Mouse (Mus musculus): ENCODE measurements around the gene Vmn1r32. TPM values are rescaled to one million over a fixed set of nuclear protein-coding genes. Genes with fewer than 3 reads are reported as not detected.

Vmn1r32 gene
- total and polyA plus RNA-seq, 2 experiments from 2014 or later: not detected

DNA sequence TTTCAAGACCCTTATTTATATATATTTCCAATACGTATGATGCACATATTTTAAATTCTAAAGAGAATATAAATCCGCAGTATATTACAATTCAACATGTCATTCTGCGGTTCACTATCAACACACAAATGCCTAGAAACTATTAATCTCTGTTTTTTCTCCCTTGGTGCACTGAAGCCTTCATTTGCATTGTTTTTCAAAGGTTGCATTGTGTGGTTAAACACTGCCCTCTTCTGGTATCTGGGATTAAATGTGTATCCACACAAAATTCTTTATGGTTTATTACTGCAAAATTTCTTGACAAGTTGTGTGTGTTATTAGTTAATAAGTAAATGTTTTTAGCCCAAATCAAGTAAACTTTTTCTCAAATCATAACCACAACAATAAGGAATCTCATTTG lies 26.7 kb downstream of the Vmn1r32 start:
- 37% methylated on average over 3 of the region's 3 CpGs for WGBS

GRCm38 (mm10) chr6:66528386-66528785 lies 31.5 kb downstream of the Vmn1r32 start:
- Histone ChIP-seq H3K9ac (replicated peaks; ENCODE audit: low read depth, low read length) (no peak overlapping the region), H3K4me1 (ENCODE audit: control insufficient read depth, insufficient read depth) (no peaks in the 10 kb centered on the region), H3K4me3 (ENCODE audit: low read depth, low read length) (no peak overlapping the region), H3K27ac (ENCODE audit: low read depth) (no peak overlapping the region), H3K27me3 (ENCODE audit: control insufficient read depth, insufficient read depth, low read length) (no peaks in the 10 kb centered on the region), H3K9me3 (replicated peaks; ENCODE audit: control insufficient read depth, low read length) (no peaks in the 10 kb centered on the region), H3K36me3 (replicated peaks; ENCODE audit: control insufficient read depth, insufficient read depth, low read length) (no peaks in the 10 kb centered on the region), H3K4me2 (ENCODE audit: low read depth, low read length) (no peak overlapping the region)
- ATAC-seq (ENCODE audit: insufficient read depth, low read depth) (no peak), DNase-seq (ENCODE audit: low spot score) (no peak)
- no peak for TF ChIP-seq CTCF (IDR thresholded peaks at IDR 0.05; ENCODE audit: low read depth)
- no peak for TF ChIP-seq EP300 (IDR thresholded peaks at IDR 0.05; ENCODE audit: low read depth)
- WGBS: 89% methylated on average over 10 of the region's 10 CpGs

More for the DNA sequence above, 26.7 kb downstream of the Vmn1r32 start:
- no peaks in the 10 kb centered on the region for H3K27me3 ChIP-seq (ENCODE audit: control insufficient read depth, insufficient read depth, low read length)
- no peak for ATAC-seq (ENCODE audit: insufficient read depth, low read depth)
- no peak overlapping the region for H3K9ac ChIP-seq (replicated peaks; ENCODE audit: low read depth, low read length)
- no peak overlapping the region for H3K4me2 ChIP-seq (ENCODE audit: low read depth, low read length)
- peak; percentile 58 for DNase-seq (ENCODE audit: low spot score)
- H3K4me3 ChIP-seq (ENCODE audit: low read depth, low read length): no peak overlapping the region
- no peaks in the 10 kb centered on the region for H3K36me3 ChIP-seq (replicated peaks; ENCODE audit: control insufficient read depth, insufficient read depth, low read length)
- H3K4me1 ChIP-seq (ENCODE audit: control insufficient read depth, insufficient read depth): peaks cover 13% of the 10 kb centered on the region
- TF ChIP-seq EP300 (IDR thresholded peaks at IDR 0.05; ENCODE audit: low read depth) (no peak), CTCF (IDR thresholded peaks at IDR 0.05; ENCODE audit: low read depth) (peak; percentile 72)
- no peaks in the 10 kb centered on the region for H3K9me3 ChIP-seq (replicated peaks; ENCODE audit: control insufficient read depth, low read length)
- H3K27ac ChIP-seq (ENCODE audit: low read depth): no peak overlapping the region

DNA sequence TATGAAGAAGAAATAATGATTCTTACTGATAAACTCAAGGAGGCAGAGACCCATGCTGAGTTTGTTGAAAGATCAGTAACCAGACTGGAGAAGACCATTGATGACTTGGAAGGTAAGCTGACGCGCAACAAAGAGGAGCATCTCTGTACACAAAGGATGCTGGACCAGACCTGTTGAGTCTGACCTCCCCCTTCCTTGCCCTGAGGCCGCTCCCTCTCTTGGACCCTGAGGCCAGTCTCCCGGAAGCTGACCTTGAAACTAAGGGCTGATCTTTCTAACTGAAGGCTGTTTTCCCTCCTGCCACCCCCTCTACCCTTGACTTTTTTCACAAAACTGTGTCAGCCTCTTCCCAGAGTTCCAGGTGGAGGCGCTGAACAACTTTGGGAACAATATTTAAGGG lies 43.5 kb downstream of the Vmn1r32 start:
- DNase-seq (ENCODE audit: low spot score) (no peak), ATAC-seq (ENCODE audit: insufficient read depth, low read depth) (no peak)
- no peak overlapping the region for H3K27ac ChIP-seq (ENCODE audit: low read depth)
- no peak overlapping the region for H3K4me2 ChIP-seq (ENCODE audit: low read depth, low read length)
- no peak overlapping the region for H3K9ac ChIP-seq (replicated peaks; ENCODE audit: low read depth, low read length)
- WGBS: 87% methylated on average over 5 of the region's 5 CpGs
- H3K27me3 ChIP-seq (ENCODE audit: control insufficient read depth, insufficient read depth, low read length): no peaks in the 10 kb centered on the region
- no peak overlapping the region for H3K4me3 ChIP-seq (ENCODE audit: low read depth, low read length)
- H3K9me3 ChIP-seq (replicated peaks; ENCODE audit: control insufficient read depth, low read length): no peaks in the 10 kb centered on the region
- H3K36me3 ChIP-seq (replicated peaks; ENCODE audit: control insufficient read depth, insufficient read depth, low read length): no peaks in the 10 kb centered on the region
- no peak for TF ChIP-seq EP300 (IDR thresholded peaks at IDR 0.05; ENCODE audit: low read depth)
- no peak for TF ChIP-seq CTCF (IDR thresholded peaks at IDR 0.05; ENCODE audit: low read depth)
- H3K4me1 ChIP-seq (ENCODE audit: control insufficient read depth, insufficient read depth): no peaks in the 10 kb centered on the region

Other genes with a start within 250 kb of the Vmn1r32 start
- 20.6 and 22.4 TPM in 2 replicates for gene Mad2l1, start 24.7 kb downstream of the Vmn1r32 start, total RNA-seq (2014; rRNA removed; ENCODE audit: low replicate concordance)
- gene Mad2l1, start 24.7 kb downstream of the Vmn1r32 start, polyA plus RNA-seq (2015; fragmentation: Nextera tagmentation; extraction: Ambion mirVana): 32.7 and 32.8 TPM in 2 replicates
- not detected in 2 replicates for gene Vmn1r33, start 58.2 kb upstream of the Vmn1r32 start, total RNA-seq (2014; rRNA removed; ENCODE audit: low replicate concordance)
- gene Vmn1r33, start 58.2 kb upstream of the Vmn1r32 start, polyA plus RNA-seq (2015; fragmentation: Nextera tagmentation; extraction: Ambion mirVana): not detected in 2 replicates
- not detected in 2 replicates for gene Vmn1r34, start 83.8 kb upstream of the Vmn1r32 start, total RNA-seq (2014; rRNA removed; ENCODE audit: low replicate concordance)
- gene Vmn1r34, start 83.8 kb upstream of the Vmn1r32 start, polyA plus RNA-seq (2015; fragmentation: Nextera tagmentation; extraction: Ambion mirVana): not detected in 2 replicates
- gene Vmn1r35, start 125.8 kb upstream of the Vmn1r32 start, total RNA-seq (2014; rRNA removed; ENCODE audit: low replicate concordance): not detected in 2 replicates
- not detected in 2 replicates for gene Vmn1r35, start 125.8 kb upstream of the Vmn1r32 start, polyA plus RNA-seq (2015; fragmentation: Nextera tagmentation; extraction: Ambion mirVana)
- not detected in 2 replicates for gene Vmn1r36, start 159.1 kb upstream of the Vmn1r32 start, total RNA-seq (2014; rRNA removed; ENCODE audit: low replicate concordance)
- not detected in 2 replicates for gene Vmn1r36, start 159.1 kb upstream of the Vmn1r32 start, polyA plus RNA-seq (2015; fragmentation: Nextera tagmentation; extraction: Ambion mirVana)
- not detected in 2 replicates for gene Vmn1r37, start 169.3 kb upstream of the Vmn1r32 start, total RNA-seq (2014; rRNA removed; ENCODE audit: low replicate concordance)
- gene Vmn1r37, start 169.3 kb upstream of the Vmn1r32 start, polyA plus RNA-seq (2015; fragmentation: Nextera tagmentation; extraction: Ambion mirVana): not detected in 2 replicates
- not detected in 2 replicates for gene Vmn1r38, start 222.5 kb upstream of the Vmn1r32 start, total RNA-seq (2014; rRNA removed; ENCODE audit: low replicate concordance)
- gene Vmn1r38, start 222.5 kb upstream of the Vmn1r32 start, polyA plus RNA-seq (2015; fragmentation: Nextera tagmentation; extraction: Ambion mirVana): not detected in 2 replicates